Mouse (Mus musculus) stomach, postnatal 0 days (tissue): Measurements from ENCODE around the gene Apof. TPM values are rescaled to one million over a fixed set of nuclear protein-coding genes. Genes with fewer than 3 reads are reported as not detected.
A peak's percentile ranks its signal among the peaks of the same experiment; 100 is the strongest.

ENCODE experiments used
- ATAC-seq: fragments of 200-750 bp; cut with Nextera tagmentation; 2 replicates; pipeline ENCODE4 v1.8.0; 2017; ENCODE audit not compliant: low FRiP score, low TSS enrichment
- DNase-seq: peaks from one replicate; pipeline ENCODE4 v3.0.0-alpha.2; 2016; ENCODE audit warnings: low spot score
- H3K27ac ChIP-seq: fragments of 300-500 bp; sonication (generic); replicated peaks from 2 replicates; pipeline ENCODE4 v1.5.1; 2014; ENCODE audit warnings: mild to moderate bottlenecking, control low read depth
- H3K27me3 ChIP-seq: fragments of 300-500 bp; sonication (generic); 2 replicates; pipeline ENCODE4 v1.6.1; 2014; ENCODE audit warnings: low read length; ENCODE audit not compliant: control insufficient read depth, insufficient read depth
- H3K36me3 ChIP-seq: fragments of 300-500 bp; sonication (generic); 2 replicates; pipeline ENCODE4 v1.6.1; 2014; ENCODE audit warnings: low read length, mixed read lengths; ENCODE audit not compliant: control insufficient read depth, insufficient read depth
- H3K4me1 ChIP-seq: fragments of 300-500 bp; sonication (generic); replicated peaks from 2 replicates; pipeline ENCODE4 v1.6.1; 2014; ENCODE audit warnings: antibody characterized with exemption; ENCODE audit not compliant: control insufficient read depth, insufficient read depth
- H3K4me2 ChIP-seq: fragments of 300-500 bp; sonication (generic); replicated peaks from 2 replicates; pipeline ENCODE4 v1.6.1; 2014; ENCODE audit warnings: low read depth, mild to moderate bottlenecking, control low read depth, moderate library complexity
- H3K4me3 ChIP-seq: fragments of 300-500 bp; sonication (generic); 2 replicates; pipeline ENCODE4 v1.5.1; 2014; ENCODE audit warnings: low read depth, low read length, control low read depth
- H3K9ac ChIP-seq: fragments of 300-500 bp; sonication (generic); 2 replicates; pipeline ENCODE4 v1.6.1; 2014; ENCODE audit warnings: mild to moderate bottlenecking, low read length, control low read depth, mixed read lengths
- H3K9me3 ChIP-seq: fragments of 300-500 bp; sonication (generic); 2 replicates; pipeline ENCODE4 v1.6.1; 2016; ENCODE audit warnings: low read length; ENCODE audit not compliant: control insufficient read depth
- CTCF ChIP-seq: IDR thresholded peaks from 2 replicates; pipeline ENCODE4 v1.5.1; 2016; ENCODE audit warnings: antibody characterized with exemption, low read depth, mild to moderate bottlenecking, moderate library complexity
- EP300 ChIP-seq: optimal IDR thresholded peaks from 2 replicates; pipeline ENCODE3; 2016; ENCODE audit warnings: antibody characterized with exemption
- WGBS: fragments of 180-500 bp; shearing (Covaris S2); extraction: QIAGEN DNeasy Blood & Tissue Kit; methylation state at CpG from one replicate; pipeline ENCODE4 v1.1.7; 2014; 5-methylcytosine and 5-hydroxymethylcytosine counted together
- polyA plus RNA-seq: library from polyadenylated mRNA; unstranded; fragments of >200 nt; fragmentation: Nextera tagmentation; extraction: Ambion mirVana; gene quantifications from 2 replicates; pipeline ENCODE4 v1.2.1, GENCODE M21; 2015

Gene Apof
- polyA plus RNA-seq, 1 experiment from 2014 or later = 1.1 TPM

GRCm38 (mm10) chr10:128297622-128298021 is 29.2 kb downstream of the Apof start:
- H3K9ac ChIP-seq = no peak overlapping the region
- ATAC-seq (peak; percentile 48), DNase-seq (peak; percentile 52)
- no peak overlapping the region for H3K4me3 ChIP-seq
- H3K4me1 ChIP-seq = no peaks in the 10 kb centered on the region
- TF ChIP-seq CTCF = no peak
- TF ChIP-seq EP300 = no peak
- no peak overlapping the region for H3K4me2 ChIP-seq
- no peaks in the 10 kb centered on the region for H3K27me3 ChIP-seq
- H3K36me3 ChIP-seq = 0 out of 2 replicates have a peak, but pooled peaks cover 2% of the 10 kb centered on the region
- H3K27ac ChIP-seq = peak overlapping the region; percentile 13; the same call in 1 of the 2 replicates
- no peaks in the 10 kb centered on the region for H3K9me3 ChIP-seq
- WGBS = 52% methylated on average over 11 of the region's 11 CpGs

GRCm38 (mm10) chr10:128298243-128298642 is 29.8 kb downstream of the Apof start:
- no peaks in the 10 kb centered on the region for H3K27me3 ChIP-seq
- no peaks in the 10 kb centered on the region for H3K9me3 ChIP-seq
- H3K9ac ChIP-seq = no peak overlapping the region; the same call in 1 of the 2 replicates
- ATAC-seq (no peak), DNase-seq (no peak)
- no peak overlapping the region for H3K27ac ChIP-seq
- H3K4me1 ChIP-seq = no peaks in the 10 kb centered on the region
- no peaks in the 10 kb centered on the region for H3K36me3 ChIP-seq
- TF ChIP-seq CTCF = no peak
- no peak for TF ChIP-seq EP300
- no peak overlapping the region for H3K4me2 ChIP-seq
- no peak overlapping the region for H3K4me3 ChIP-seq
- WGBS = 54% methylated on average over 6 of the region's 6 CpGs

- Histone ChIP-seq H3K9ac (no peak within 1 kb of the TSS; the same call in 1 of the 2 replicates), H3K4me1 (peaks cover 1% of the 10 kb centered on the region; the same call in 1 of the 2 replicates), H3K27me3 (no peaks in the 10 kb centered on the region), H3K4me3 (no peak within 1 kb of the TSS), H3K9me3 (no peaks in the 10 kb centered on the region), H3K27ac (0 out of 2 replicates have a peak within 1 kb of the TSS, but pooled peaks have one; percentile 13), H3K36me3 (no peaks in the 10 kb centered on the region), H3K4me2 (no peak within 1 kb of the TSS)
- WGBS = 78% methylated on average over 11 of the region's 11 CpGs
- TF ChIP-seq EP300 = no peak
- TF ChIP-seq CTCF = no peak
- ATAC-seq (no peak), DNase-seq (no peak)
Observed at GRCm38 (mm10) chr10:128298702-128299171, 30.3 kb downstream of the Apof start, which contains the start of gene Il23a. Il23a (minus strand) TSS chr10:128298752.

- Histone ChIP-seq H3K4me2 (peak overlapping the region; percentile 76), H3K4me1 (peaks cover 7% of the 10 kb centered on the region; the same call in 1 of the 2 replicates), H3K9me3 (no peaks in the 10 kb centered on the region), H3K27me3 (no peaks in the 10 kb centered on the region), H3K27ac (peak overlapping the region; percentile 97), H3K4me3 (peak overlapping the region; percentile 57), H3K36me3 (no peaks in the 10 kb centered on the region), H3K9ac (peak overlapping the region; percentile 84)
- DNase-seq = no peak
- 25% methylated on average over 3 of the region's 3 CpGs for WGBS
- no peak for ATAC-seq
- TF ChIP-seq EP300 (no peak), CTCF (no peak)
Observed at GRCm38 (mm10) chr10:128302357-128302756, 33.9 kb downstream of the Apof start.

DNA sequence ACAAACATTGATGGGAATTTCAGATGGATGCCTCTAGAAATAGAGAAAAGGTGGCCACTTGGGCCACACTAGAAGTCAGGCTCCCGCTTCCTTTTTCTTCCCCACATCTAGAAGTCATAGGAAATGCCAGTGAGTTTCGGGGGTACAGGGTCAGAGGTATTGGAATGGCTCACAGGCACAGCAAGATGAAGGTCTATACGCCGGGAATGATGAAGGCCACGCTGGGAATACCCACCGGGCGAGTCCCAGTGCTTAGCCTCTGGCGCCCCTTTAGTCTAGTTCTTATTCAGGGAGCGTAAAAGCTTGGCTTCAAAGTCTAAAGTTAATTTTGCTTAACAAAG is 34.3 kb downstream of the Apof start:
- no peaks in the 10 kb centered on the region for H3K27me3 ChIP-seq
- ATAC-seq = peak; percentile 45
- H3K27ac ChIP-seq = peak overlapping the region; percentile 97
- no peak for DNase-seq
- H3K9ac ChIP-seq = peak overlapping the region; percentile 84
- H3K36me3 ChIP-seq = no peaks in the 10 kb centered on the region
- peak overlapping the region; percentile 76 for H3K4me2 ChIP-seq
- H3K4me3 ChIP-seq = peak overlapping the region; percentile 57
- peaks cover 7% of the 10 kb centered on the region; the same call in 1 of the 2 replicates for H3K4me1 ChIP-seq
- 0% methylated on average over 9 of the region's 9 CpGs for WGBS
- H3K9me3 ChIP-seq = no peaks in the 10 kb centered on the region
- TF ChIP-seq EP300 (no peak), CTCF (no peak)

DNA sequence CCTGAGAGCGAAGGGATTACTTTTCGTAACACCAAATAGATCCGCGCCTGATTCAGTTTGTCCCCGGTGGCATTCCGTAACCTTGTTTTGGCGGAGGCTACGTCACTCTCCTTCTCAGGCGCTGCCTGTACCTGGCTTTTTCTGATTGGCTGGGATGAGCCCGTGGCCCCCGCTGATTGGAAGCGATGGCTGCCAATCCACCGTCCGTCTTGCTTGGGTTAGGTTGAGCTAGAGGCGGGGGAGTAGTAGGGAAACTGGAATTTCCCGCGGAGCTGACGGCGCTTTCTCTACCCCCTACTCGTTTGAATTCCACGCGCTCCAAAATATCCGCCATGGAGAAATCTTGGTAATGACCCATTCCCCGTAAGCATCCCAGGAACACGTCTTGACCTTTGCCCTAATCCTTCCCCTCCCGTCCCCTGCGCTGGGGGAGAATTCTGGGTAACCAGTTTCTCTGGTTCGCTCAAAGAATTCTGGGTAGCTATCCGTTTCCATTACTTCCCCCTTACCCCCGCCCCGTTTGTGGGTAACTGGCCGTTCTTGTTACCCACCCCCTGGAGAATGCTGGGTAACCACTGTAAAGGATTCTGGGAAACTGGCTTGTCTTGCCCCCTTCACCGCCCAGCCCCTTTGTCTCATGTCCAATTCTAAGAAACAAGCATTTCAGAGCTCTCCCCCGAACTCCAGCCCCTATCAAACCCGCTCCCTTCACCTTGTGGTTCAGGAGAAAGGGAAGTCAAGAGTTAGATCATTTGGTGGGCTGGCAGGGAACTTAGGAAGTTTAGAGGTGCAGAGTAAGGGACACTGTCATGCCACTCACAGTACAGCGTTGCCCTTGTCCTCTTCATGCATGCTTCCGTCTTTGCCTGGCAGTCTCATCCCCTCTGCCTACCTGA is 34.9 kb downstream of the Apof start, which contains the start of gene Pan2:
Gene Pan2 (plus strand): TSS at position 210 of the 896 bp plus-strand sequence.
- TF ChIP-seq CTCF (no peak), EP300 (peak; percentile 97)
- under 1% methylated on average over 37 of the region's 37 CpGs for WGBS
- Histone ChIP-seq H3K4me2 (peak within 1 kb of the TSS; percentile 76), H3K4me1 (peaks cover 7% of the 10 kb centered on the region; the same call in 1 of the 2 replicates), H3K4me3 (peak within 1 kb of the TSS; percentile 57), H3K36me3 (peaks cover 4% of the 10 kb centered on the region; the same call in 1 of the 2 replicates), H3K9me3 (no peaks in the 10 kb centered on the region), H3K27me3 (no peaks in the 10 kb centered on the region), H3K9ac (peak within 1 kb of the TSS; percentile 84), H3K27ac (peak within 1 kb of the TSS; percentile 97)
- ATAC-seq (peak; percentile 99), DNase-seq (peak; percentile 99)
